Mouse (Mus musculus) cortical plate, adult 2 months (tissue): ENCODE data around the gene Cth.

Experiments used
- CTCF ChIP-seq: fragments of 200-500 bp; IDR thresholded peaks from 2 replicates; pipeline ENCODE4 v1.5.1; 2011; ENCODE audit warnings: mild to moderate bottlenecking, control low read depth, low read length; ENCODE audit not compliant: insufficient read depth; ENCODE audit errors: extremely low read depth
- POLR2A ChIP-seq: fragments of 200-500 bp; IDR thresholded peaks from 2 replicates; pipeline ENCODE4 v1.6.1; 2011; ENCODE audit warnings: mild to moderate bottlenecking, low read length, control low read depth; ENCODE audit not compliant: insufficient read depth; ENCODE audit errors: extremely low read depth

DNA sequence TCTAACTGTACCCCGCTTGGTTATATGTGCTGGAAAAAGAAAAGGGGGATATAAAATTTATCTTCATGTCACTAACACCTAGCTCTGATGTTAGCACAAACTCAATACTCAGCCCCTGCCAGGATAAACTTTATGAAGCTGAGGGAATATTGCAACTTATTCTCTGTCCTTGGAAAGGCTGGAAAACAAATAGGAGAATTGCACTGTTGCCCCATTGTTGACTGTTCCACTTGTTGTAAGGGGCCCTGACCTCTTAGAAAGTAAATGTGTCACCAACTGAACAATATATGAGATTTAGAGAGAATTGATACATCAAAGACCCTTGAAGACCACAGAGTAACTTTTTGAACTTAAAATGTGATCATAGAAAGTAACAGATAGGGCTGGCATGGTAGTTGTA lies 4.5 kb upstream of the Cth start:
- TF ChIP-seq POLR2A (no peak), CTCF (no peak)
